Mouse (Mus musculus) thymus, postnatal 14 days (tissue): ENCODE results near the gene Lypd6b.

ENCODE experiments used
- DNase-seq: peaks from one replicate; pipeline ENCODE4 v3.0.0; 2021

Gene Lypd6b

DNA sequence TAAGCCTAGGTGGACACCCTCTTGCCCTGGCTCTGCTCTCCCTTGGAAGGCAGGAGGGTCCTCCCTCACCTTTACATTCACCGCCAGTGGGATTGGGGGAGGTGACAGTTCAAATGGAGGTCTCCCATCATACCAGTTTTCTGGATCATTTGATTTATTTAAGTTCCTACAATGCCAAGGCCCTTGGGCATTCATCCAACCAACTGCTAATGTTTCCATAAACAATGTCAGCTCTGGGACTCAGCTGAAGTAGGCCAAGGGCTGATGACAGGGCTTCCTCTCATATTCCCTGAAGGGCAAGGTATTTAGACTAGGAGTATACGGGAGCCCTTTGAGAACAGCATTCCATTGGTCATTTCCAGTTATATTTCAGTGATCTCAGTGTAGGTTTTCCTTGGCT lies 170.0 kb downstream of the Lypd6b start:
- no peak for DNase-seq

DNA sequence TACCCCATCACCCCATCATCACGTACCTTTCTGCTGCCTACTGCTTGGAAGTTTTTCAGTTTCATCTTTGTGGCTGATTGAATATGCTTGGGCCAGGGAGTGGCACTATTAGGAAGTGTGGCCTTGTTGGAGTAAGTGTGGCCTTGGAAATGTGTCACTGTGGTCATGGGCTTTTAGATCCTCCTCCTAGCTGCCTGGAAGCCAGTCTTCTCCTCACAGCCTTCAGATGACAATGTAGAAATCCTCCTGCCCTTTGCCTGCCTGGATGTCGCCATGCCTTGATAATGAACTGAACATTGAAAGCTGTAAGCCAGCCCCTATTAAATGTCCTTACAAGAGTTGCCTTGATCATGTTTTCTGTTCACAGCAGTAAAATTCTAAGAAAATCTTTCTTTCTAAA lies 174.5 kb downstream of the Lypd6b start:
- no peak for DNase-seq

DNA sequence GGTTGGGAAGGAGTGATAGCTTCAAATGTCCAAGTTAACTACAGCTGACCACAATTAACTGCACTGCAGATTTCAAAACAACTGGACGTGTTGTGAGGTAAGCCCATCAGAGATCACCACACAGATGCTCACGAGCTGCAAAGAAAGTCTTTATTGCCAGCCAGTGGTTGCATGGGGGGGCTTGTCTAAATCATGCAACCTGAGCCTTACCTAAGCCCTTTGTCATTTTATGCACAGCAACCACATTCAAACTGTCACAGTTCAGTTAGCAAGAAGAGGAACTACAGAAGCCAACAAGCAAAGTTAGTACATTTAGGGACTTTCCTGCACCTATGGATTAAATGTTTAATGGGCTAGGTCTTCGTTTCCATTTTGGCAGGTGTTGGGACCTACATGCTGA lies 177.4 kb downstream of the Lypd6b start:
- no peak for DNase-seq

DNA sequence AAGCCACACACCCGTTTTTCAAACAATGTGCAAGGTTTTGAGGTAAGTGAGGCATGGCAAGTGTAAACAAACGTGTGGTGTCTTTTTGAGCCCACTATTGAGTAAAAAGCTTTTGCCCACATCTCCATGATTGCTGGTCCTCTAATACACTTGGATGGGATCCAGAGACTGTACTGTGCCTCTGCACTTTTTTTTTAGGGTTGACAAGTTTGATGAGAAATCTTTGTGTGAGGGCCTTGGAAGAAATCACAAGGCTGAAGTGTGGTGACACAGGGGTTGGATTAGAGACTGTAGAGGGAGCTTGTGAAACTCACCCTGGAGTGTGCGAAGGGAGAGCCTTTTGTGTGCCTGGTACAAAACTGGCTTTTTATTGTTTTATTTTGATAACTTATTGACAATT lies 180.3 kb downstream of the Lypd6b start:
- DNase-seq: no peak

DNA sequence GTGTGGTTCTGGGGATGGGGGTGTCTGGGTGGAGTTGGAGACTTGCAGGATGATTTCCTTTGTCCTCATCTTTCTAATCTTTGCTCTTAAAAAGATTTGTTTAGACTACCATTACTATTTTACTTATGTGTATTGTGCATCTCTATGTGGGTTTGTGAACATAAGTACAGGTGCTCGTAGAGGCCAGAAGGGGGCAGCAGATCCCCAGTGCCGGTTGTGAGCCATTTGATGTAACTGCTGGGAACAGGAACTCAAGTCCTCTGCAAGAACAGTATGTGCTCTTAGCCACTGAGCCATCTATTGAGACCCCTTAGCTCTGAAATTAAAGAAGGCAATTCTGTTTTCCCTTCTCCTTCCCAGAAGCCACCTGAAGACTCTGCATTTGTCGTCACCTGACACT lies 183.5 kb downstream of the Lypd6b start:
- no peak for DNase-seq

DNA sequence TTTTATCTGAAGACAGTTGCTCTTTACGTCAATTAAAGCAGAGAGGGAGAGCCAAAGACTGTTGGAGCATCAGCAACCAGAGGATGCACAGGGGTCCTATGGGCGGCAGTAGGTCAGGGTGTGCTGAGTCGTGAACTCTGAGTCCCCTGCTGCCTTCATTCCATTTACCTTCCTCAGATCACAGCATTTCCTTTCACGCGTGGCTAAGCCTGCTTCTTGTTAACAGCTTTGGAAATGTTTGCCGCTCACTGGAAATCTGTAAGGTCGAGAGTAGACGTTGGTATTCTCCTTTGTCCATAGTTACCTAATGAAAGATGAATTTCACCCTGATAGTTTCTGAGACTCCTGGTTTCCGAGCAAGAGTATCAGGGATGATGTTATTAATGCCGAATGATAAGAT lies 191.1 kb downstream of the Lypd6b start:
- DNase-seq: no peak

DNA sequence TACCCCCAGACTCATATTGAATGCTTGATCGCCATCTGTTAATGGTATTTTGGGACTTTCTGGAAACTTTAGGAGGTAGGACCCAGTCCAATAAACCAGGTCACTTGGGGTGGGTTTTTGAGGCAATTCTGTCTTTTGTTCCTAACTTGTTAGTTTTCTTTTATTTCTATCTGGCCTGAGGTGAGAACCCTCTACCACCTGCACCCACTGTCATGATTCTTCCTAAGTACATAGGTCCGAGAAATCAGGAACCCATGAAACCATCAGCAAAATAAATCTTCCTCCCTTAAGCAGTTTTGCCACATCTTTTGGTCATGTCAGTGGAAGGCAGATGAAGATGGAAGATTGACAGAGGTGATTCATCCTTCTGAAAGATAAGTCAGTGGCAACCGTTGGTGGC lies 192.5 kb downstream of the Lypd6b start:
- no peak for DNase-seq

DNA sequence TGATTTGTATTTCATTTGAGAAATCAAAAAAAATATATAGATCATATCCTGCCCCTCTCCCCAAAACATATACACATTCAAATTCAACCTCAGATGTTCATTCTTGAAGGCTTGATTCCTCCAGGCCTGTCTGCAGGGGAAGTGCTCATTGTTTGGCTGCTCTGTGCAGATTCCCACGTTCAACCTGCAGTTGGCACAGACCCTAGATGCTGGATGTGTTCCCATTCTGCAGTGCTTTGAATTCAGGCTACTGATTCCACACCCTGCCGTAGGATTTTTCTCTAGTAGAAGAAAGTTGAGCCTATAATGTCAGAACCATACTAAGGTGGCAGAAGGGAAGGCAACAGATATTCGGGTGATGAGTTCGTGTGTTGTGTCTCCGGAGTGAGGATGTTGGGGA lies 195.5 kb downstream of the Lypd6b start:
- DNase-seq: no peak

DNA sequence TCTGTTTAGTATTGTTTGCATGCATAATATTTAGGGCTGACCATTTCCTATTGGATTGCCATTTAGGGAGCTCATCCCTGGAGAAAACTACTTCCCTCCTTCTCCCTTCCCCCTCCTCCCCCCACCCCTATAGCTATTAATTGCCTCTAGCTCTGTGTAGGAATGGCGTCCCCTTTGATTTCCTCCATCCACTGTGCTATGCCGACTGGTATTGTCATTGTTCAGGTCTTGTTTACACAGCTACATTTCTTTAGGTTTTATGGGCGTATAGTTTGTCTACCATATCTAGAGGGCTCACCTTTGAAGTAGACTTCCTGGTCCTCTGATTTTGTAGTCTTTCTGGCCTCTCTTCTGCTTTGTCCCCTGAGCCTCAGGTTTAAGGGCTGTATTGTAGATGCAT lies 197.3 kb downstream of the Lypd6b start:
- no peak for DNase-seq

DNA sequence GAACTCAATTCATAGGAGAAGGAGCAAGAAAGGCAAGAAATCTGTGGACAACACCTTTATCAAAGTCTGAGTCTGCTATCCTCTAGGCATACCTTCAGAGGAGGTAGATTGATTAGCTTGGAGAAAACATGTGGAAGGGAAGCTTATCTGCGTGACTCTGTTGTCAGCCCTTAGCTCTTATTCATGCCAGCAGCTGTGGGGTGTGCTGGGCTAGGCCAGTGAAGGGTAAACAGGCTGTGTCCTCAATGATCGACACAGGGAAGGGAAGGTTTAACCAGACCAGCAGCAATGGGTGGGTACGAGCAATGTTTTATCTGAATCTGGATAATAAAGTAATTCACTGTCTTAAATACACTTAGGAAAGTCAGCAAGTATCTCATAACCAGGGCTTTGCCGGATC lies 208.4 kb downstream of the Lypd6b start:
- DNase-seq: no peak

DNA sequence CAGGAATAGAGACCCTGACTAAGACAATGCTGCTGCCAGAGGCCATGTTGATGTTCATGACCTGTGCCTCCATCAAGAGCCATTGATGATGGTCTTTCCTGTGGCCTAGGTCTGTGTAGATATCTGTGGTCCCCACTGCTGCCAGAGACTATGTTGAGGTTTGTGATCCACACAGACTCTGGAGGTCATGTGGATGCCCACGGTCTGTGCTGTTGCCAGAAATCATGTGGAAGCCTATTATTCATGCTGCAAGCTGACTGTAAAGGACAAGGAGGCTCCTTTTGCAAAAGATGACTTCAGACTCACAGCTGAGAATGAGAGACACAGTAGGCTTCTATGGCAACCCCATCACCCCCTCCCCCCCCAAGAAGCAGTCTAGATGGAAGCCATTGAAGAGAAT lies 209.7 kb downstream of the Lypd6b start:
- no peak for DNase-seq
